Mouse (Mus musculus) stomach, embryonic 14.5 days (tissue): ENCODE measurements at regions not wholly inside any gene's neighbourhood (a gene's known extent, or its start where the extent isn't known, plus 50 kb on each side); places are given as distances from the start of the nearest gene placed in this dataset.

Experiments
- ATAC-seq: fragments of 200-750 bp; cut with Nextera tagmentation; 2 replicates; pipeline ENCODE4 v1.8.0; 2017; ENCODE audit warnings: low read depth, moderate TSS enrichment; ENCODE audit not compliant: insufficient number of reproducible peaks, insufficient read depth, low FRiP score
- H3K27ac ChIP-seq: fragments of 300-500 bp; sonication (generic); 2 replicates; pipeline ENCODE4 v1.5.1; 2014; ENCODE audit warnings: mild to moderate bottlenecking, low read length, moderate library complexity, mixed read lengths
- H3K27me3 ChIP-seq: fragments of 300-500 bp; sonication (generic); 2 replicates; pipeline ENCODE4 v1.6.1; 2014; ENCODE audit warnings: low read length, control low read depth, mixed read lengths; ENCODE audit not compliant: control insufficient read depth, insufficient read depth
- H3K36me3 ChIP-seq: fragments of 300-500 bp; sonication (generic); 2 replicates; pipeline ENCODE4 v1.6.1; 2014; ENCODE audit warnings: mild to moderate bottlenecking, control low read depth, low read length, moderate library complexity, mixed read lengths; ENCODE audit not compliant: control insufficient read depth, insufficient read depth
- H3K4me1 ChIP-seq: fragments of 300-500 bp; sonication (generic); 2 replicates; pipeline ENCODE4 v1.6.1; 2014; ENCODE audit warnings: low read length, control low read depth, mixed read lengths; ENCODE audit not compliant: control insufficient read depth, insufficient read depth
- H3K4me2 ChIP-seq: fragments of 300-500 bp; sonication (generic); replicated peaks from 2 replicates; pipeline ENCODE4 v1.6.1; 2014; ENCODE audit warnings: low read depth, low read length, control low read depth
- H3K4me3 ChIP-seq: fragments of 300-500 bp; sonication (generic); 2 replicates; pipeline ENCODE4 v1.5.1; 2014; ENCODE audit warnings: low read depth, low read length, control low read depth
- H3K9ac ChIP-seq: fragments of 300-500 bp; sonication (generic); replicated peaks from 2 replicates; pipeline ENCODE4 v1.6.1; 2014; ENCODE audit warnings: low read depth, mild to moderate bottlenecking, control low read depth, low read length, moderate library complexity, mixed read lengths
- H3K9me3 ChIP-seq: fragments of 300-500 bp; sonication (generic); 2 replicates; pipeline ENCODE4 v1.6.1; 2016; ENCODE audit warnings: low read depth, low read length, control low read depth; ENCODE audit not compliant: control insufficient read depth
- WGBS: fragments of 180-500 bp; shearing (Covaris S2); extraction: QIAGEN DNeasy Blood & Tissue Kit; methylation state at CpG from one replicate; pipeline ENCODE4 v1.1.7; 2014; 5-methylcytosine and 5-hydroxymethylcytosine counted together

DNA sequence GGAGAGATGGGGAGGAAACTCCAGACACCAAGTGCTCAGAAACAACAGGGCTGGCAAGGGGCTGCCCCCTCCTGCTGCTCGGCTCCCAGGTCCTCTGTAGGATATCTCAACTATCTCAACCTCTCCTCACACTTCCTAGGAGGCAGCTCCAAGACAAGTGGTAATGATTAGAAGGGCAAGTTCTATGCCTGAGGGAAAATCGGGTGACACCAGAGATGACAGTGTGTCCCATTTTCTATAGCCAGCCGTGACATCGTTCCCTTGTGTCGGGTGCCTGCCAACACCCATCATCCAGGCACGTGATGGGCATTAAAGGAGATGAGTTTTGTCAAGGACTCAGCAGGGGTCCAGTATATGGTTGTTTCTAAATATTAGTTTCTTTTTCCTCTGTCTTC lies 223.3 kb upstream of the Usp24 start:
- Histone ChIP-seq H3K4me2 (no peak overlapping the region), H3K27ac (peak overlapping the region; percentile 0; the same call in 1 of the 2 replicates), H3K9ac (no peak overlapping the region), H3K36me3 (no peaks in the 10 kb centered on the region), H3K9me3 (no peaks in the 10 kb centered on the region), H3K4me3 (no peak overlapping the region), H3K27me3 (no peaks in the 10 kb centered on the region), H3K4me1 (no peaks in the 10 kb centered on the region)
- 80% methylated on average over 6 of the region's 6 CpGs for WGBS
- no peak for ATAC-seq

DNA sequence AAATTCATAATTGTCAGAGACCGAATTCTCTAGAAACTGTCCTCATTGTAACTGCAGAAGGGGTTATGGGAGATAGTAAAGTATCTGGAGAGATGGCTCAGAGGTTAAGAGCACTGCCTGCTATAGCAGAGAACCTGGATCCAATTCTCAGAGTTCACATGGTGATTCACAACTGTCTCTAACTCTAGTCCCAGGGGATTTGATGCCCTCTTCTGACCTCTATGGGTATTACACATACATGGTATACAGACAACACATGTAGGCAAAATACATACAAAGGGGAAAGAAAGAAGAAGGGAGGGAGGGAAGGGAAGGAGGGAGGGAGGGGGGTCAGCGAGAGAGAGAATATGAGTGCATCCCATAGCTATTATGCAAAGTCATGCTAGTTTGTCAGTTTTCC lies 222.8 kb upstream of the Usp24 start:
- H3K27me3 ChIP-seq: no peaks in the 10 kb centered on the region
- no peak overlapping the region for H3K4me3 ChIP-seq
- ATAC-seq: no peak
- no peaks in the 10 kb centered on the region for H3K4me1 ChIP-seq
- no peak overlapping the region for H3K27ac ChIP-seq
- H3K9ac ChIP-seq: no peak overlapping the region
- no peaks in the 10 kb centered on the region for H3K36me3 ChIP-seq
- H3K4me2 ChIP-seq: no peak overlapping the region
- 94% methylated on average over 2 of the region's 2 CpGs for WGBS
- H3K9me3 ChIP-seq: no peaks in the 10 kb centered on the region

DNA sequence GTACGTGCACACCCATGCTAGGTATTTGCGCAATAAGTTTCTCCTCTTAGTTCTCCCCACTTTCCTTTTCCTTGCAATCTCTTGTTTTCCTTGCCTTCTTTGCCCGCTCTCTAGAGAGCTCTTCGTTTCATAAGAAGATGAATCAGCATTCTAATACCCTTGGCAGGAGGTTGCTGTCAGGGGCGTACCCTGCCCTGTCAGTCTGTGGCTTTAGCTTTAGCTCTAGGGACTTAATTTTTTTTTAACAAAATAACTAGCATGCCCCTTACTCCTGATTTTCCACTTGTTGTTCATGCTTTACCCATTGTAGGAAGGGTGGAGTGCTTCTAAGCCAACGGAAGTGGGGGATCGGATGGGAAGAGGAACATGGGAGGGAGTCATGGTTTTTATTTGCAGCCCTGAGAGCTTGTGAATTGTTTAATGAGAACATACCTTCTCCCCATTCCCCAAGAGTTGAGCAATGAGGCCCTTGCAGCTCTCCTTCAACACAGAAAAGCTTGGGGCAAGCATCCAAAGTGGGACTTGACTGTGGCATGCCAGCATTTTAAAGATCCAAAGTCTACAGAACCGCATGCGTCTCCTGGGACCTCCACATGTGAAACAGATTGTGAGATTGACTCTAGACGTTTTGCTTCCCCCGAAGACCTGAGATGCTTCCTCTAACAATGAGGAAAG lies 221.0 kb upstream of the Usp24 start:
- no peak overlapping the region for H3K4me3 ChIP-seq
- 88% methylated on average over 11 of the region's 11 CpGs for WGBS
- H3K4me2 ChIP-seq: no peak overlapping the region
- no peaks in the 10 kb centered on the region for H3K27me3 ChIP-seq
- no peak overlapping the region for H3K27ac ChIP-seq
- no peak overlapping the region for H3K9ac ChIP-seq
- ATAC-seq: no peak
- H3K36me3 ChIP-seq: no peaks in the 10 kb centered on the region
- H3K9me3 ChIP-seq: no peaks in the 10 kb centered on the region
- no peaks in the 10 kb centered on the region for H3K4me1 ChIP-seq

DNA sequence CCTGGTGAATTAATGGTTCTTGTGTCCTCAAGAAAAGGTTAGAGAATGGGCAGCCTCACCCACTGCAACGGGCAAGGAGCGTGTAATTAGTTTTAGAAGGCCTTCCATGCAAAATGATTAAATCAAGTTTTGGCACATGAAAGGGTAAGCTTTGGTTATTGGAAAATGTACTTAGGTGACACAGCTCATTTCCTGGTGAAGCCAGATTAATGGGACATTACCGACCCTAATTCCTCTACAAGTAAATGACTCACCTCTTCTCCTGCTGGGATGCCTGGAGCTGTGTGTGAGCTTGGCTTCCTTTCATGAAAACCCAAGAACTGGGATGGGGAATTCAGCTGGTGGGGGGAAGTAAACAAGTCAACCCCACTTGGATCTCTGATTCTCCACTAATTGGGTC lies 219.9 kb upstream of the Usp24 start:
- WGBS: 62% methylated on average over 3 of the region's 3 CpGs

DNA sequence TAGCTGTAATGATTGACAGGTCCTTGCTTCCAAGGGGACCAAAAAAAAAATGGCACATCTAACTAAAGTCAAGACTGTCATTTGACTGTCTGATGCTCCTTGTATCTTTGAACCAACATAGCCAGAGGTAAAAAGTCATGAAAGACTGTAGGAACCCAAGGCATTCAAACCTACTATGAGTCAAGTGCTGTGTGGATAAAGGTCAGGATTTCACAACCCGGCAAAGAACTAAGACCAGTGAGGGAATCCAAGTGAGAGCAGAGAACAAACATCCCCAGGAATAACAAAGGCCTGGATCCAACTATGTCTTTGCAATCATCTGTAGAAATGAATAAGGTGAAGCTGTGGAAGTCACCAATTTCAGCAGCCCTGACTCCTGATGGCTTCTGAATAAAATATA lies 218.2 kb upstream of the Usp24 start:
- ATAC-seq: no peak
- H3K27ac ChIP-seq: no peak overlapping the region
- no peaks in the 10 kb centered on the region for H3K9me3 ChIP-seq
- WGBS: 90% methylated on average over 1 of the region's 1 CpGs
- H3K4me2 ChIP-seq: no peak overlapping the region
- H3K4me3 ChIP-seq: no peak overlapping the region
- peaks cover 11% of the 10 kb centered on the region; the same call in 1 of the 2 replicates for H3K4me1 ChIP-seq
- H3K36me3 ChIP-seq: no peaks in the 10 kb centered on the region
- H3K27me3 ChIP-seq: no peaks in the 10 kb centered on the region
- H3K9ac ChIP-seq: no peak overlapping the region

More for the DNA sequence above, 219.9 kb upstream of the Usp24 start:
- Histone ChIP-seq H3K27ac (no peak overlapping the region), H3K9me3 (no peaks in the 10 kb centered on the region), H3K9ac (no peak overlapping the region), H3K36me3 (no peaks in the 10 kb centered on the region), H3K4me3 (no peak overlapping the region), H3K4me1 (0 out of 2 replicates have a peak, but pooled peaks cover under 1% of the 10 kb centered on the region), H3K27me3 (no peaks in the 10 kb centered on the region), H3K4me2 (no peak overlapping the region)
- ATAC-seq: no peak

DNA sequence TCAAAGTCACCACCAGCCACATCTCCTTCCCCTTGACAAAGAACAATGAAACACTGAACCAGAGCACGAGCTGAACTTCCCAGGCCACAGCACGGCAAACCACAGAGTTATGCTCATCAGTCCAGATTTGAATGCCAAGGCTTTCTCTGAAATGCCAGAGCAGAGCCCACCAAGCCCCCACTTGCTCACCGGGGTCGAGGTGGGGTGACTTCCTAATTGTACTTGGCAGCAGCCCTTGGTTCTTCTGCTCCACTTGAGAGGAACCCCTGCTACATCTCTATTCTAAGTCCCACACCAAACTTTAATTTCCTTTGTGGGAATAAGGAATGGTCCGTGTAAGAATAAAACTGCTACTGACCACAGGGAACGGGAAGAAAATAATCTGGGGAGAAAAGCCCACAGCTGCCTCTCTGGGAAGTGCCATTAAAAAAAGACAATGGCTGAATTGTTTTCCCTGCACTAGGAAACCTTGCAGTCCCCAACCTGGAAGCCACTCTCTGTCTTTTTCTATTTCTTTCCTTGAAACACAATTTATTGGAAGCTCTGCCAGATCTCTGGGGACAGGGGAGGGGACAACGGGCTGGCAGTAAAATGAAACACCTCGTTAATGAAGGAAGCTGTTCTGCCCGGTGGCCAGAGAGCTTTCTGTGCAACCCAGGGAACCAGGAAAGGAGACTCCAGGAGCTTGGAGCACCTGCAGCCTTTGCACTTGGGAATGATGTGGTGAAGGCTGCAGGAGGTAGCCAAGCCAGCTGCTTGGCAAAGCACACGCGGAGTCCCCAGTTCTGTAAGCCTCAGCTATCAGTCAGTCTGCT lies 215.6 kb upstream of the Usp24 start:
- no peak overlapping the region for H3K4me3 ChIP-seq
- H3K4me1 ChIP-seq: peaks cover 11% of the 10 kb centered on the region; the same call in 1 of the 2 replicates
- no peaks in the 10 kb centered on the region for H3K36me3 ChIP-seq
- no peaks in the 10 kb centered on the region for H3K9me3 ChIP-seq
- ATAC-seq: no peak
- no peaks in the 10 kb centered on the region for H3K27me3 ChIP-seq
- no peak overlapping the region for H3K27ac ChIP-seq
- H3K9ac ChIP-seq: no peak overlapping the region
- H3K4me2 ChIP-seq: no peak overlapping the region
- 70% methylated on average over 11 of the region's 11 CpGs for WGBS

- 36% methylated on average over 5 of the region's 5 CpGs for WGBS
- Histone ChIP-seq H3K9me3 (no peaks in the 10 kb centered on the region), H3K27ac (no peak overlapping the region), H3K9ac (no peak overlapping the region), H3K36me3 (no peaks in the 10 kb centered on the region), H3K27me3 (no peaks in the 10 kb centered on the region), H3K4me3 (no peak overlapping the region), H3K4me2 (no peak overlapping the region), H3K4me1 (peaks cover 11% of the 10 kb centered on the region; the same call in 1 of the 2 replicates)
- no peak for ATAC-seq
These were observed 214.1 kb upstream of the Usp24 start for GRCm38 (mm10) chr4:106101904-106102303.

DNA sequence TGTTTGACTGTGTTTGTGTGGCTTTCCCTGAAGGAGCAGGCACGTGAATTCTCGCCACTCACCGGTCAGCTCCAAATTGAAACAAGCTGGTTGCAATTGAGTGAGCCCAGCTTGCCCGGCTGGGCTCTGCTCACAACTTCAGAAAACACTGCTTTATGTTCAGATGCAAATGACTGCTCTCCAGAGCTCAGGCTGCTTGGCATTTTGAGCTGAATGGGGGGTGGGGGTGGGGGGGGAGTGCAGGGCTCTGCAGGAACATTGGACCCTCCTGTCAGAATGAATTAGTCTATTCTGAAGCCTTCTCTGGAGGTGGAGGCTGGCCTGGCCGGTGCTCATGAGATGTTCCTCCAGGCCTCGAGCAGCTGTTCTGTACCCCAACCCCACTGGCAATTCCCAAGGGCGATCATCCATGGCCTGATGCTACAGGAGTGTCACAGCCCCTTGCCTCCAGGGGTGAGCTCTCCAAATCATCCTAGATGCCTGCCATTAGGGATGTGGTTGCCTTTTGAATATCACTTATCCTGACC lies 213.5 kb upstream of the Usp24 start:
- Histone ChIP-seq H3K4me2 (no peak overlapping the region), H3K4me1 (peaks cover 11% of the 10 kb centered on the region; the same call in 1 of the 2 replicates), H3K36me3 (no peaks in the 10 kb centered on the region), H3K9ac (no peak overlapping the region), H3K4me3 (no peak overlapping the region), H3K27ac (no peak overlapping the region), H3K27me3 (no peaks in the 10 kb centered on the region), H3K9me3 (no peaks in the 10 kb centered on the region)
- 48% methylated on average over 7 of the region's 7 CpGs for WGBS
- ATAC-seq: no peak
